Mouse (Mus musculus) stomach, postnatal 0 days (tissue): Measurements from ENCODE around the gene Btbd9.

Experiments used
- CTCF ChIP-seq: IDR thresholded peaks from 2 replicates; pipeline ENCODE4 v1.5.1; 2016; ENCODE audit warnings: antibody characterized with exemption, low read depth, mild to moderate bottlenecking, moderate library complexity
- EP300 ChIP-seq: optimal IDR thresholded peaks from 2 replicates; pipeline ENCODE3; 2016; ENCODE audit warnings: antibody characterized with exemption

GRCm38 (mm10) chr17:30490086-30490485 is 86.2 kb downstream of the Btbd9 start:
- TF ChIP-seq CTCF (no peak), EP300 (no peak)
